Mouse (Mus musculus) hindbrain, embryonic 11.5 days (tissue): ENCODE data around the gene Entr1. TPM values are rescaled to one million over a fixed set of nuclear protein-coding genes. Genes with fewer than 3 reads are reported as not detected.
"Not testable (repeated sequence)": the region's sequence is repeated elsewhere in the genome, so short reads cannot be mapped to it uniquely, and the experiment has no call there.

Experiments used
- ATAC-seq: fragments of 200-750 bp; cut with Nextera tagmentation; 2 replicates; pipeline ENCODE4 v1.8.0; 2017; ENCODE audit warnings: mild to moderate bottlenecking, moderate TSS enrichment, moderate library complexity; ENCODE audit not compliant: low FRiP score
- DNase-seq: peaks from one replicate; pipeline ENCODE4 v3.0.0-alpha.2; 2015; ENCODE audit warnings: low spot score
- H3K27ac ChIP-seq: fragments of 300-500 bp; sonication (generic); 2 replicates; pipeline ENCODE4 v1.5.1; 2014; ENCODE audit warnings: mild to moderate bottlenecking, low read depth, low read length
- H3K27me3 ChIP-seq: fragments of 300-500 bp; sonication (generic); 2 replicates; pipeline ENCODE4 v1.6.1; 2014; ENCODE audit warnings: mild to moderate bottlenecking, low read length, moderate library complexity, mixed read lengths; ENCODE audit not compliant: control insufficient read depth, insufficient read depth
- H3K36me3 ChIP-seq: fragments of 300-500 bp; sonication (generic); 2 replicates; pipeline ENCODE4 v1.6.1; 2014; ENCODE audit warnings: mild to moderate bottlenecking, low read length, moderate library complexity, mixed read lengths; ENCODE audit not compliant: control insufficient read depth, insufficient read depth
- H3K4me1 ChIP-seq: fragments of 300-500 bp; sonication (generic); replicated peaks from 2 replicates; pipeline ENCODE4 v1.6.1; 2014; ENCODE audit warnings: low read length, mixed read lengths; ENCODE audit not compliant: control insufficient read depth, insufficient read depth
- H3K4me2 ChIP-seq: fragments of 300-500 bp; sonication (generic); replicated peaks from 2 replicates; pipeline ENCODE4 v1.6.1; 2014; ENCODE audit warnings: mild to moderate bottlenecking, low read depth, low read length
- H3K4me3 ChIP-seq: fragments of 300-500 bp; sonication (generic); 2 replicates; pipeline ENCODE4 v1.5.1; 2014; ENCODE audit warnings: low read depth, low read length
- H3K9ac ChIP-seq: fragments of 300-500 bp; sonication (generic); 2 replicates; pipeline ENCODE4 v1.6.1; 2014; ENCODE audit warnings: low read depth, low read length
- H3K9me3 ChIP-seq: fragments of 300-500 bp; sonication (generic); 2 replicates; pipeline ENCODE4 v1.6.1; 2016; ENCODE audit warnings: low read length; ENCODE audit not compliant: control insufficient read depth
- WGBS: fragments of 180-500 bp; shearing (Covaris S2); extraction: QIAGEN DNeasy Blood & Tissue Kit; methylation state at CpG from one replicate; pipeline ENCODE4 v1.1.7; 2014; 5-methylcytosine and 5-hydroxymethylcytosine counted together
- polyA plus RNA-seq: library from polyadenylated mRNA; unstranded; fragments of >200 nt; fragmentation: Nextera tagmentation; extraction: Ambion mirVana; gene quantifications from 2 replicates; pipeline ENCODE4 v1.2.1, GENCODE M21; 2014

Gene Entr1
- polyA plus RNA-seq, 1 experiment from 2014 or later, result 140 TPM

GRCm38 (mm10) chr2:26399647-26400046 lies 10.5 kb upstream of the Entr1 start:
- Histone ChIP-seq H3K9ac (no peak overlapping the region), H3K9me3 (no peaks in the 10 kb centered on the region), H3K27ac (no peak overlapping the region), H3K36me3 (peaks cover 40% of the 10 kb centered on the region), H3K27me3 (no peaks in the 10 kb centered on the region), H3K4me3 (no peak overlapping the region), H3K4me1 (no peaks in the 10 kb centered on the region), H3K4me2 (no peak overlapping the region)
- DNase-seq, result no peak
- ATAC-seq, result no peak
- WGBS, result 86% methylated on average over 5 of the region's 5 CpGs

GRCm38 (mm10) chr2:26398978-26399377 lies 9.9 kb upstream of the Entr1 start:
- H3K9me3 ChIP-seq, result no peaks in the 10 kb centered on the region
- H3K4me3 ChIP-seq, result no peak overlapping the region
- no peaks in the 10 kb centered on the region for H3K4me1 ChIP-seq
- peaks cover 43% of the 10 kb centered on the region for H3K36me3 ChIP-seq
- H3K27me3 ChIP-seq, result no peaks in the 10 kb centered on the region
- no peak for DNase-seq
- no peak overlapping the region for H3K9ac ChIP-seq
- 86% methylated on average over 8 of the region's 8 CpGs for WGBS
- no peak for ATAC-seq
- no peak overlapping the region for H3K4me2 ChIP-seq
- no peak overlapping the region for H3K27ac ChIP-seq

GRCm38 (mm10) chr2:26391617-26392016 lies 2.5 kb upstream of the Entr1 start:
- Histone ChIP-seq H3K9me3 (no peaks in the 10 kb centered on the region), H3K36me3 (peaks cover 36% of the 10 kb centered on the region), H3K4me1 (peaks cover 4% of the 10 kb centered on the region; the same call in 1 of the 2 replicates), H3K4me3 (peak overlapping the region; percentile 4; the same call in 1 of the 2 replicates), H3K27ac (no peak overlapping the region), H3K27me3 (no peaks in the 10 kb centered on the region), H3K4me2 (no peak overlapping the region), H3K9ac (no peak overlapping the region)
- no peak for ATAC-seq
- 95% methylated on average over 6 of the region's 6 CpGs for WGBS
- no peak for DNase-seq

- H3K4me3 ChIP-seq, result no peak overlapping the region; the same call in 1 of the 2 replicates
- peaks cover 4% of the 10 kb centered on the region; the same call in 1 of the 2 replicates for H3K4me1 ChIP-seq
- H3K27ac ChIP-seq, result no peak overlapping the region
- H3K27me3 ChIP-seq, result no peaks in the 10 kb centered on the region
- no peak overlapping the region for H3K9ac ChIP-seq
- 88% methylated on average over 3 of the region's 3 CpGs for WGBS
- DNase-seq (no peak), ATAC-seq (no peak)
- no peak overlapping the region for H3K4me2 ChIP-seq
- peaks cover 35% of the 10 kb centered on the region for H3K36me3 ChIP-seq
- no peaks in the 10 kb centered on the region for H3K9me3 ChIP-seq
These were observed 1.8 kb upstream of the Entr1 start for GRCm38 (mm10) chr2:26390954-26391353.

- H3K9ac ChIP-seq, result peak overlapping the region; percentile 88
- H3K4me3 ChIP-seq, result peak overlapping the region; percentile 99
- H3K4me1 ChIP-seq, result peaks cover 4% of the 10 kb centered on the region; the same call in 1 of the 2 replicates
- ATAC-seq, result peak; percentile 66; the same call in 1 of the 2 replicates
- H3K9me3 ChIP-seq, result no peaks in the 10 kb centered on the region
- peaks cover 36% of the 10 kb centered on the region for H3K36me3 ChIP-seq
- peak overlapping the region; percentile 65; the same call in 1 of the 2 replicates for H3K27ac ChIP-seq
- no peaks in the 10 kb centered on the region for H3K27me3 ChIP-seq
- peak overlapping the region; percentile 94 for H3K4me2 ChIP-seq
- under 1% methylated on average over 32 of the region's 45 CpGs for WGBS
- DNase-seq, result peak; percentile 42
These were observed 398 bp downstream of the Entr1 start for GRCm38 (mm10) chr2:26388682-26389153.

GRCm38 (mm10) chr2:26387713-26388112 lies 1.4 kb downstream of the Entr1 start:
- H3K4me3 ChIP-seq, result no peak overlapping the region
- H3K27ac ChIP-seq, result no peak overlapping the region
- no peaks in the 10 kb centered on the region for H3K9me3 ChIP-seq
- no peak for ATAC-seq
- no peaks in the 10 kb centered on the region for H3K27me3 ChIP-seq
- peaks cover 4% of the 10 kb centered on the region; the same call in 1 of the 2 replicates for H3K4me1 ChIP-seq
- H3K36me3 ChIP-seq, result peaks cover 34% of the 10 kb centered on the region
- no peak overlapping the region for H3K9ac ChIP-seq
- WGBS, result 90% methylated on average over 3 of the region's 3 CpGs
- H3K4me2 ChIP-seq, result no peak overlapping the region
- no peak for DNase-seq

GRCm38 (mm10) chr2:26380871-26381270 lies 8.2 kb downstream of the Entr1 start:
- DNase-seq, H3K4me1 ChIP-seq, H3K27ac ChIP-seq, H3K9me3 ChIP-seq, H3K27me3 ChIP-seq: not testable (repeated sequence)
- 34% methylated on average over 6 of the region's 6 CpGs for WGBS
- ATAC-seq, result 0 out of 2 replicates have a peak, but pooled peaks have one; percentile 47
- peak overlapping the region; percentile 82 for H3K4me3 ChIP-seq
- H3K36me3 ChIP-seq, result peaks cover 21% of the 10 kb centered on the region
- peak overlapping the region; percentile 76 for H3K9ac ChIP-seq
- H3K4me2 ChIP-seq, result peak overlapping the region; percentile 92

GRCm38 (mm10) chr2:26380131-26380771 lies 8.9 kb downstream of the Entr1 start, which contains the start of gene Snapc4:
Snapc4 (minus strand) TSS chr2:26380653.
- peaks cover 18% of the 10 kb centered on the region for H3K36me3 ChIP-seq
- ATAC-seq (peak; percentile 94), DNase-seq (peak; percentile 88)
- no peak within 1 kb of the TSS for H3K27ac ChIP-seq
- peak within 1 kb of the TSS; percentile 92 for H3K4me2 ChIP-seq
- H3K4me3 ChIP-seq, result peak within 1 kb of the TSS; percentile 82
- peak within 1 kb of the TSS; percentile 76 for H3K9ac ChIP-seq
- no peaks in the 10 kb centered on the region for H3K27me3 ChIP-seq
- H3K4me1 ChIP-seq, result no peaks in the 10 kb centered on the region; the same call in 1 of the 2 replicates
- H3K9me3 ChIP-seq, result no peaks in the 10 kb centered on the region
- under 1% methylated on average over 38 of the region's 38 CpGs for WGBS

GRCm38 (mm10) chr2:26372396-26372795 lies 16.7 kb downstream of the Entr1 start:
- no peaks in the 10 kb centered on the region for H3K9me3 ChIP-seq
- ATAC-seq, result no peak
- WGBS, result 97% methylated on average over 8 of the region's 8 CpGs
- H3K27me3 ChIP-seq, result no peaks in the 10 kb centered on the region
- H3K4me2 ChIP-seq, result no peak overlapping the region
- no peak overlapping the region for H3K4me3 ChIP-seq
- no peak overlapping the region for H3K9ac ChIP-seq
- peaks cover 14% of the 10 kb centered on the region for H3K36me3 ChIP-seq
- H3K4me1 ChIP-seq, result no peaks in the 10 kb centered on the region
- DNase-seq, result no peak
- no peak overlapping the region for H3K27ac ChIP-seq
